Mouse (Mus musculus): Measurements from ENCODE around the gene Gata2. TPM values are rescaled to one million over a fixed set of nuclear protein-coding genes. Genes with fewer than 3 reads are reported as not detected.

Gene Gata2
- polyA plus RNA-seq, 1 experiment = 6.0 TPM

DNA sequence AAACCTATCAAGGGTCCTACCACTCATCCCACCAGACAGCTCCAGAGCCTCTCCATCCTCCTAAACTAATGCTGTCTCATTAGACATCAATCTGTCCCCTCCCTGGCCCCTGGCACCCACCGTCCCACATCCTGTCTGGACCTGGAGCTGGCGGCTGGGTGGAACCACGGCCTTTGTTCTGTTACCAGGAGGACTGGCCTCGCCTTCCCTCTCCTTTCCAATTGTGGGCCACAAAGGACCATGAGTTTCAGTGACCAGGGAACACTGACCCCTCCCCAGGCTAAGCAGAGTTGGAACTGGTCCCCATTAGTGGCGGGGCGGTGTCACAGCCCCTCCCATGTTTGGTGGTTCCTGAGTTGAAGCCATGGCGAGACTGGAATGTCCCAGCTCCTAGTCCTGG is 33.8 kb downstream of the Gata2 start:
- Histone ChIP-seq H3K9me3 (replicated peaks; ENCODE audit: control insufficient read depth, insufficient read depth, low read length, poor library complexity, severe bottlenecking) (no peaks in the 10 kb centered on the region), H3K27me3 (ENCODE audit: control insufficient read depth, insufficient read depth, low read length, poor library complexity, severe bottlenecking) (no peaks in the 10 kb centered on the region), H3K9ac (ENCODE audit: low read depth, poor library complexity, severe bottlenecking) (no peak overlapping the region), H3K36me3 (ENCODE audit: control insufficient read depth, insufficient read depth, low read length, poor library complexity, severe bottlenecking) (no peaks in the 10 kb centered on the region), H3K27ac (ENCODE audit: insufficient read depth, low read length) (no peak overlapping the region), H3K4me1 (ENCODE audit: control insufficient read depth, insufficient read depth, low read length) (peaks cover 9% of the 10 kb centered on the region), H3K4me3 (ENCODE audit: low read depth, low read length) (no peak overlapping the region)
- TF ChIP-seq CTCF (IDR thresholded peaks at IDR 0.05; ENCODE audit: low read depth, low read length) = no peak
- TF ChIP-seq EP300 (IDR thresholded peaks at IDR 0.05; ENCODE audit: insufficient read depth, low read depth, low read length) = no peak
- TF ChIP-seq POLR2A (IDR thresholded peaks at IDR 0.05; ENCODE audit: insufficient read depth, low read length) = no peak

DNA sequence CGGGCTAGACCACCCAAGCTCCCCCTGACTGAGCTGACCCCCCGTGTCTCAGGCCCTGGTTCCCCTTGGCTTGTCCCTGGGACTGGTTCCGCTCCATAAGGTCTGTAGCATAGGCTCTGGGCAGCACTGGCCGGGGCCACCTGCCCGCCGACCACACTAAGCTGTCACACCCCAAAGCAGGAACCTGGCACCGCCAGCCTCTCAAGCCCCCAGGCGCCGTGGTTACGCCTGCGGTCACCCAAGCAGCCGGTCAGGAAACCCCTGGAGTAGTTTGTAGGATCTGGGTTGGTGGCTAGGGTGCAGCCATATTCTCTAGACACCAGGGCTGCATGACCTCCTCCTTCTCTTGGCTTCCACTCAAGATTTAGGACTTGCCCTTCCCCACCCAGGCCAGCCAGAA is 35.5 kb downstream of the Gata2 start:
- Histone ChIP-seq H3K27ac (ENCODE audit: insufficient read depth, low read length) (no peak overlapping the region), H3K4me1 (ENCODE audit: control insufficient read depth, insufficient read depth, low read length) (peaks cover 24% of the 10 kb centered on the region), H3K36me3 (ENCODE audit: control insufficient read depth, insufficient read depth, low read length, poor library complexity, severe bottlenecking) (no peaks in the 10 kb centered on the region), H3K9ac (ENCODE audit: low read depth, poor library complexity, severe bottlenecking) (no peak overlapping the region), H3K4me3 (ENCODE audit: low read depth, low read length) (no peak overlapping the region), H3K27me3 (ENCODE audit: control insufficient read depth, insufficient read depth, low read length, poor library complexity, severe bottlenecking) (no peaks in the 10 kb centered on the region), H3K9me3 (replicated peaks; ENCODE audit: control insufficient read depth, insufficient read depth, low read length, poor library complexity, severe bottlenecking) (no peaks in the 10 kb centered on the region)
- TF ChIP-seq EP300 (IDR thresholded peaks at IDR 0.05; ENCODE audit: insufficient read depth, low read depth, low read length) = no peak
- no peak for TF ChIP-seq CTCF (IDR thresholded peaks at IDR 0.05; ENCODE audit: low read depth, low read length)
- TF ChIP-seq POLR2A (IDR thresholded peaks at IDR 0.05; ENCODE audit: insufficient read depth, low read length) = no peak

DNA sequence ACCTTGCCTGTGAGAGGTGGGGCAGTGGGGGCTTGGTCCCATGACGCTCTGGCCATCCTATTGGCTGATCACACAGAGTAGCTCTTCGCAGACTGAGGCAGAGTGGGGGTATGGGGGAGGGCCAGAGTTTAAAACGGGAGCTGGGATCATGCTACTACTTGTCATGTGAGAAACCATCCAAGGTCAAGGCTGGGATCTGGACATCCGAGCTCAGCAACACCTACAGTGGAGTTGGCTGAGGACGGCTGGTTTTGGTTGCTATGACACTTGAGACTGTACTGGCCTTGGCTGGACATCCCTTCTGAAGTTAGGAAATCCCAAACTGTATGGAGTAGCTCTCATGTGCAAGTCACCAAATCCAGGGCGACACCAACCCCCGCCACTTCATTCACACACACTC is 38.1 kb downstream of the Gata2 start:
- H3K9me3 ChIP-seq (replicated peaks; ENCODE audit: control insufficient read depth, insufficient read depth, low read length, poor library complexity, severe bottlenecking) = no peaks in the 10 kb centered on the region
- H3K4me1 ChIP-seq (ENCODE audit: control insufficient read depth, insufficient read depth, low read length) = peaks cover 22% of the 10 kb centered on the region
- no peak for TF ChIP-seq EP300 (IDR thresholded peaks at IDR 0.05; ENCODE audit: insufficient read depth, low read depth, low read length)
- TF ChIP-seq CTCF (IDR thresholded peaks at IDR 0.05; ENCODE audit: low read depth, low read length) = no peak
- no peak for TF ChIP-seq POLR2A (IDR thresholded peaks at IDR 0.05; ENCODE audit: insufficient read depth, low read length)
- no peaks in the 10 kb centered on the region for H3K36me3 ChIP-seq (ENCODE audit: control insufficient read depth, insufficient read depth, low read length, poor library complexity, severe bottlenecking)
- H3K27ac ChIP-seq (ENCODE audit: insufficient read depth, low read length) = no peak overlapping the region
- no peak overlapping the region for H3K9ac ChIP-seq (ENCODE audit: low read depth, poor library complexity, severe bottlenecking)
- H3K27me3 ChIP-seq (ENCODE audit: control insufficient read depth, insufficient read depth, low read length, poor library complexity, severe bottlenecking) = no peaks in the 10 kb centered on the region
- no peak overlapping the region for H3K4me3 ChIP-seq (ENCODE audit: low read depth, low read length)

DNA sequence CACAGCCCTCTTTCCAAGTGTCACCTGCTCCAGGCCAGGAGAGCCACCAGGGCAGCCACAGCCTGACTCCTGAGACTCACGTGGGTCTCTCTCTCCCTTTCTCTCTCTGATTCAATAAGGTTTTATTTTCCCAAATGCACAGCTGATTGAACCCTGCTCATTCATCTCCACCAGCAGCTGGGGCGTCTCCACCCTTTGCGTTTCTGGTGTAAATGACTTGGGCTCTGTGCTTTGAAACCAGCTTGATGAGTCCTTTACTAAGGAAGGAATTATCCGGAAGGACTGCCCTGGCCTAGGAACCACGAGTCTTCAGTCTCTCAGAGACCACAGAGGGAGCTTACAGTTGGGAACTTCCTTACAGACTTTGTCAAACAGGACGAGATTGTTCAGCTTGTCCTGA is 38.5 kb downstream of the Gata2 start:
- H3K4me3 ChIP-seq (ENCODE audit: low read depth, low read length) = no peak overlapping the region
- H3K27me3 ChIP-seq (ENCODE audit: control insufficient read depth, insufficient read depth, low read length, poor library complexity, severe bottlenecking) = no peaks in the 10 kb centered on the region
- no peak for TF ChIP-seq POLR2A (IDR thresholded peaks at IDR 0.05; ENCODE audit: insufficient read depth, low read length)
- no peak for TF ChIP-seq CTCF (IDR thresholded peaks at IDR 0.05; ENCODE audit: low read depth, low read length)
- 0 out of 2 replicates have a peak, but pooled peaks have one; percentile 17 for TF ChIP-seq EP300 (IDR thresholded peaks at IDR 0.05; ENCODE audit: insufficient read depth, low read depth, low read length)
- H3K9me3 ChIP-seq (replicated peaks; ENCODE audit: control insufficient read depth, insufficient read depth, low read length, poor library complexity, severe bottlenecking) = no peaks in the 10 kb centered on the region
- no peak overlapping the region for H3K27ac ChIP-seq (ENCODE audit: insufficient read depth, low read length)
- H3K9ac ChIP-seq (ENCODE audit: low read depth, poor library complexity, severe bottlenecking) = no peak overlapping the region
- H3K36me3 ChIP-seq (ENCODE audit: control insufficient read depth, insufficient read depth, low read length, poor library complexity, severe bottlenecking) = no peaks in the 10 kb centered on the region
- peaks cover 22% of the 10 kb centered on the region for H3K4me1 ChIP-seq (ENCODE audit: control insufficient read depth, insufficient read depth, low read length)

DNA sequence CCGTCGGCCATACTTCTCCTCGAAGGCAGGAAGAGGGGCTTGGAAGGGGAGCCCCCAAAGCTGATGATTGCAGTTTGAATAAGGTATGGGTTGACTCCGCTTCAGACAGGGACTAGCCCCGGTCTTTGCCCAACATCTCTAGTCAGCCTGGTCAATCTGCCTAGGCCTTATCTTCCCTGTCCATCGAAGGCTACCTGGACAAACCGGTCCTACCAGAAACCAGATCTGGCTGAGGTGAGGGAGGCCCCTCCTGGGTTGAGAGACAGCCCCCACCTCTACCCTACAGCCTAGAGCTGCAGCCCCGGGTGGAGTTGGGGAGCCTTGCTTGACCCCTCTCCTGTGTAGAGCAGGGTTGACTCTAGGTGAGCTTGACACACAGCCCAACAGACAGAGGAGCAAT is 40.3 kb downstream of the Gata2 start:
- H3K4me3 ChIP-seq (ENCODE audit: low read depth, low read length) = no peak overlapping the region
- H3K4me1 ChIP-seq (ENCODE audit: control insufficient read depth, insufficient read depth, low read length) = peaks cover 22% of the 10 kb centered on the region
- H3K27me3 ChIP-seq (ENCODE audit: control insufficient read depth, insufficient read depth, low read length, poor library complexity, severe bottlenecking) = no peaks in the 10 kb centered on the region
- no peak overlapping the region for H3K27ac ChIP-seq (ENCODE audit: insufficient read depth, low read length)
- no peaks in the 10 kb centered on the region for H3K36me3 ChIP-seq (ENCODE audit: control insufficient read depth, insufficient read depth, low read length, poor library complexity, severe bottlenecking)
- no peak for TF ChIP-seq CTCF (IDR thresholded peaks at IDR 0.05; ENCODE audit: low read depth, low read length)
- TF ChIP-seq POLR2A (IDR thresholded peaks at IDR 0.05; ENCODE audit: insufficient read depth, low read length) = no peak
- TF ChIP-seq EP300 (IDR thresholded peaks at IDR 0.05; ENCODE audit: insufficient read depth, low read depth, low read length) = no peak
- H3K9me3 ChIP-seq (replicated peaks; ENCODE audit: control insufficient read depth, insufficient read depth, low read length, poor library complexity, severe bottlenecking) = no peaks in the 10 kb centered on the region
- H3K9ac ChIP-seq (ENCODE audit: low read depth, poor library complexity, severe bottlenecking) = no peak overlapping the region

DNA sequence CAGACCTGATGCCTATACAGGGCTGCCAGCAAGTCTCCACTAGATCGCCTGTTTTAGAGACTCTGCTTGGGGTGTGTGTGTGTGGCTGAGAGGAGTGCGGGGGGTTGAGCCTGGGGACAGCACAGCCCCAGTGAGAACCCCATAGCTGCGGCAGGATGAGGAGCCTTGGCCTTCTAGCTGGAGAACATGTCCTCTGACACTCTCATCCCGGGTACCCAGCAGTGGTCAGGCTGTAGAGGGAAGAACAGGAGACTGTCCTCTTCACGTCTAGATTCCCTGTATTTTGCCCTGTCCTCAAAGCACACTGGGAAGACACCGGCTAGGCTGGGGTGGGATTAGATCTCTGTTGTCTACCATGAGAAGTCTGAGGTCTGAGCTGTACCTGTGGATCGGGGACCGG is 41.8 kb downstream of the Gata2 start:
- Histone ChIP-seq H3K9me3 (replicated peaks; ENCODE audit: control insufficient read depth, insufficient read depth, low read length, poor library complexity, severe bottlenecking) (no peaks in the 10 kb centered on the region), H3K9ac (ENCODE audit: low read depth, poor library complexity, severe bottlenecking) (no peak overlapping the region), H3K27me3 (ENCODE audit: control insufficient read depth, insufficient read depth, low read length, poor library complexity, severe bottlenecking) (no peaks in the 10 kb centered on the region), H3K36me3 (ENCODE audit: control insufficient read depth, insufficient read depth, low read length, poor library complexity, severe bottlenecking) (no peaks in the 10 kb centered on the region), H3K4me1 (ENCODE audit: control insufficient read depth, insufficient read depth, low read length) (peaks cover 22% of the 10 kb centered on the region), H3K27ac (ENCODE audit: insufficient read depth, low read length) (no peak overlapping the region), H3K4me3 (ENCODE audit: low read depth, low read length) (no peak overlapping the region)
- TF ChIP-seq EP300 (IDR thresholded peaks at IDR 0.05; ENCODE audit: insufficient read depth, low read depth, low read length) (no peak), POLR2A (IDR thresholded peaks at IDR 0.05; ENCODE audit: insufficient read depth, low read length) (no peak), CTCF (IDR thresholded peaks at IDR 0.05; ENCODE audit: low read depth, low read length) (no peak)

All from ES-Bruce4 (cell line).